Mouse (Mus musculus) myocyte (in vitro differentiated cells): ENCODE measurements at regions not wholly inside any gene's neighbourhood (a gene's known extent, or its start where the extent isn't known, plus 50 kb on each side); places are given as distances from the start of the nearest gene placed in this dataset.

ENCODE experiments used
- H3K27me3 ChIP-seq: one replicate; pipeline ENCODE4 v1.6.1; 2011; ENCODE audit not compliant: control insufficient read depth, insufficient read depth, insufficient read length
- H3K36me3 ChIP-seq: one replicate; pipeline ENCODE4 v1.6.1; 2011; ENCODE audit not compliant: control insufficient read depth, insufficient read depth
- H3K4me2 ChIP-seq: one replicate; pipeline ENCODE4 v1.6.1; 2011; ENCODE audit warnings: low read depth, control low read depth
- H3K4me3 ChIP-seq: one replicate; pipeline ENCODE4 v1.5.1; 2011; ENCODE audit warnings: mild to moderate bottlenecking, control low read depth, moderate library complexity
- H3K79me2 ChIP-seq: one replicate; pipeline ENCODE4 v1.6.1; 2011; ENCODE audit not compliant: control insufficient read depth, insufficient read depth
- H3ac ChIP-seq: one replicate; pipeline ENCODE4 v1.6.1; 2011; ENCODE audit not compliant: control insufficient read depth, insufficient read length
- CEBPB ChIP-seq: IDR thresholded peaks from 2 replicates; pipeline ENCODE4 v1.6.1; 2011; ENCODE audit warnings: mild to moderate bottlenecking, moderate library complexity; ENCODE audit not compliant: poor library complexity, insufficient read depth, severe bottlenecking
- E2F4 ChIP-seq: IDR thresholded peaks from one replicate; pipeline ENCODE4 v1.6.1; 2011; ENCODE audit warnings: mild to moderate bottlenecking, control low read depth, moderate library complexity; ENCODE audit not compliant: insufficient read depth
- MAX ChIP-seq: IDR thresholded peaks from one replicate; pipeline ENCODE4 v1.6.1; 2011; ENCODE audit warnings: low read depth, mild to moderate bottlenecking, control low read depth
- MYOD1 ChIP-seq, 3 experiments: IDR thresholded peaks; one replicate each; pipeline ENCODE4 v1.6.1; 2011; ENCODE audit warnings: control low read depth in 2 of 3, low read depth in 2 of 3, mild to moderate bottlenecking in 2 of 3, moderate library complexity in 1 of 3; ENCODE audit not compliant: insufficient read length in 2 of 3, control insufficient read depth in 1 of 3
- MYOG ChIP-seq, 3 experiments: IDR thresholded peaks; one replicate each; pipeline ENCODE4 v1.6.1; 2011; ENCODE audit warnings: control low read depth in 2 of 3, low read depth in 2 of 3, mild to moderate bottlenecking in 2 of 3; ENCODE audit not compliant: insufficient read length in 2 of 3, control insufficient read depth in 1 of 3, insufficient read depth in 1 of 3
- POLR2A ChIP-seq: IDR thresholded peaks from one replicate; pipeline ENCODE4 v1.6.1; 2011; ENCODE audit warnings: low read depth, mild to moderate bottlenecking, control low read depth, moderate library complexity; ENCODE audit not compliant: insufficient read length
- POLR2AphosphoS2 ChIP-seq: IDR thresholded peaks from one replicate; pipeline ENCODE4 v1.6.1; 2011; ENCODE audit warnings: low read depth, control low read depth; ENCODE audit not compliant: insufficient read length
- REST ChIP-seq: IDR thresholded peaks from one replicate; pipeline ENCODE4 v1.6.1; 2011; ENCODE audit warnings: mild to moderate bottlenecking, control low read depth, moderate library complexity; ENCODE audit not compliant: insufficient read depth, insufficient read length
- SRF ChIP-seq: IDR thresholded peaks from one replicate; pipeline ENCODE4 v1.6.1; 2011; ENCODE audit warnings: low read depth; ENCODE audit not compliant: control insufficient read depth, insufficient read length
- TCF12 ChIP-seq: IDR thresholded peaks from one replicate; pipeline ENCODE4 v1.6.1; 2011; ENCODE audit warnings: mild to moderate bottlenecking, control low read depth; ENCODE audit not compliant: poor library complexity, insufficient read depth, severe bottlenecking
- TCF3 ChIP-seq: IDR thresholded peaks from one replicate; pipeline ENCODE4 v1.6.1; 2011; ENCODE audit warnings: low read depth, control low read depth; ENCODE audit not compliant: insufficient read length
- USF1 ChIP-seq: IDR thresholded peaks from one replicate; pipeline ENCODE4 v1.6.1; 2011; ENCODE audit warnings: low read depth, mild to moderate bottlenecking, control low read depth, moderate library complexity

- no peaks in the 10 kb centered on the region for H3K79me2 ChIP-seq
- no peaks in the 10 kb centered on the region for H3K27me3 ChIP-seq
- no peak overlapping the region for H3ac ChIP-seq
- no peak overlapping the region for H3K4me2 ChIP-seq
- H3K4me3 ChIP-seq, result no peak overlapping the region
- no peaks in the 10 kb centered on the region for H3K36me3 ChIP-seq
- TF ChIP-seq USF1 (no peak), MYOD1 (IDR thresholded peaks at IDR 0.05; ENCODE audit: control insufficient read depth in 1 of 3, insufficient read length in 2 of 3, low read depth in 2 of 3) (no peak), REST (no peak), CEBPB (peak; percentile 40; the same call in 1 of the 2 replicates)
Observed at GRCm38 (mm10) chr13:102280198-102280597, 413.2 kb upstream of the Cd180 start.

DNA sequence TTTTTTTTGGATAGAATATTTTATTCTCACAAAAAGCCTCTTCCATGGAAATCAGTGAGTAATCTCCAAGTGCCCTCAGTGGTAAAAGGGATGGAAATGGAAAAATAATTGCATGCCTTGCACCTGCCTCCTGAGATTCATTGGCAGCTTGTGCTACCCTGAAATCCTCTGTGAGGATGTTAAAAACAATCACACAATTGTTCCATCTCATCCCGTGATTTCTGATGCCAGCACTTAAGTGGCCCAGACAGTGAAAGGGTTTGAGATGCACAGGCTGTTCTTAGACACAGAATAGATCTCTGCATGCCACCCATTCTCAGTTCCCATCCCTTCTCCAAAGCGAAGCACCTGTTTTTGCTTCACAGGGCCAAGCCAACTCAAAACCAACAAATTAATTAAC, 398.9 kb upstream of the Cd180 start:
- TF ChIP-seq MYOD1 (IDR thresholded peaks at IDR 0.05; ENCODE audit: control insufficient read depth in 1 of 3, insufficient read length in 2 of 3, low read depth in 2 of 3) (no peak), CEBPB (no peak), SRF (no peak), TCF3 (no peak), TCF12 (no peak), MYOG (IDR thresholded peaks at IDR 0.05; ENCODE audit: control insufficient read depth in 1 of 3, insufficient read depth in 1 of 3, insufficient read length in 2 of 3, low read depth in 2 of 3) (no peak), MAX (no peak), REST (no peak), POLR2AphosphoS2 (no peak), POLR2A (no peak), E2F4 (no peak), USF1 (no peak)
- Histone ChIP-seq H3K4me2 (no peak overlapping the region), H3K4me3 (no peak overlapping the region), H3K79me2 (no peaks in the 10 kb centered on the region), H3K36me3 (no peaks in the 10 kb centered on the region), H3ac (no peak overlapping the region), H3K27me3 (no peaks in the 10 kb centered on the region)

GRCm38 (mm10) chr13:102295079-102295478, 398.3 kb upstream of the Cd180 start:
- no peaks in the 10 kb centered on the region for H3K36me3 ChIP-seq
- H3K27me3 ChIP-seq, result no peaks in the 10 kb centered on the region
- TF ChIP-seq MYOG (IDR thresholded peaks at IDR 0.05; ENCODE audit: control insufficient read depth in 1 of 3, insufficient read depth in 1 of 3, insufficient read length in 2 of 3, low read depth in 2 of 3) (no peak), MYOD1 (IDR thresholded peaks at IDR 0.05; ENCODE audit: control insufficient read depth in 1 of 3, insufficient read length in 2 of 3, low read depth in 2 of 3) (no peak), REST (no peak), MAX (no peak), TCF3 (no peak), POLR2AphosphoS2 (no peak), TCF12 (no peak), POLR2A (no peak), SRF (no peak), E2F4 (no peak), CEBPB (no peak), USF1 (no peak)
- H3ac ChIP-seq, result no peak overlapping the region
- H3K4me2 ChIP-seq, result no peak overlapping the region
- H3K79me2 ChIP-seq, result no peaks in the 10 kb centered on the region
- H3K4me3 ChIP-seq, result no peak overlapping the region

DNA sequence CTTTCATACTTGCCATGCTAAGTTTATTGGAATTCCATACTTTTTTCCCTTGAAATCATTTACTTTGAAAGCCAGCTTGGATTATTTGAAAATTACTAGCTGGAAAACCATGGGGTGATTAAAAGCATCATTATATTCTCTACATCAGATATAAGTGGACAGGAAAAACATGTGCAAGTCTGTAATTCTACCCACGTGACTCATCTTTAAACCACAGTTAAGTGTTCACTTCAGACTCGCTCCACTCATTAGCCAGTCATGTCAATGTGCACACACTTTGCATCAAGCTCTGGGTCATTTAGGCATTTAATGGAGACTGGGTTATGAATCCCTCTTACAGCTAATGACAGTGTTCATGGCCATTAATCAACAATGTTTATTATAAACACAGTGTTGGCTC, 385.4 kb upstream of the Cd180 start:
- Histone ChIP-seq H3K27me3 (no peaks in the 10 kb centered on the region), H3K79me2 (no peaks in the 10 kb centered on the region), H3ac (no peak overlapping the region), H3K36me3 (no peaks in the 10 kb centered on the region), H3K4me3 (no peak overlapping the region), H3K4me2 (no peak overlapping the region)
- TF ChIP-seq USF1, result peak; percentile 71
- TF ChIP-seq TCF3, result no peak

DNA sequence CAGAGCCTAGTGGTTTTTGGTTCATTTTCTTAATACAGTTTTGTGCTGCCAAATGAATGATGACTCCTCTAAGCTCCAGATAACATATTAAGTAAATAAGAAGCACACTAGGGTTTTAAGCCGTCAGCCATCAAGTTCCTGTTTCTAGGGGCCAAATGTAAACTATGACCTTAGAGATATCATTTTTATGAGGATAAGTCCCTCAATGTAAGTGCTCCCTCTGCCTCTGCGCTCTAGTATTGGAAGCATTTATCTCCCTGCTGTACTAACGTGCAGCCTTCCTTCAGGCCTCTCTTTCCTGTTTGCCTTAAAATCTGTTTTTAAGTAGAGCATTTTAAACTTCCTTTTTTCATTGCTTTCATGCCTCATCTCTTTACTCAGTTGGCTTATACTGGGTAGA, 381.3 kb upstream of the Cd180 start:
- H3K4me2 ChIP-seq, result no peak overlapping the region
- H3K79me2 ChIP-seq, result no peaks in the 10 kb centered on the region
- H3ac ChIP-seq, result no peak overlapping the region
- TF ChIP-seq REST, result no peak
- no peak for TF ChIP-seq USF1
- TF ChIP-seq SRF, result no peak
- TF ChIP-seq TCF3, result no peak
- TF ChIP-seq POLR2AphosphoS2, result no peak
- no peak for TF ChIP-seq E2F4
- TF ChIP-seq MYOG (IDR thresholded peaks at IDR 0.05; ENCODE audit: control insufficient read depth in 1 of 3, insufficient read depth in 1 of 3, insufficient read length in 2 of 3, low read depth in 2 of 3), result no peak
- TF ChIP-seq POLR2A, result no peak
- no peak for TF ChIP-seq CEBPB
- no peak for TF ChIP-seq TCF12
- TF ChIP-seq MYOD1 (IDR thresholded peaks at IDR 0.05; ENCODE audit: control insufficient read depth in 1 of 3, insufficient read length in 2 of 3, low read depth in 2 of 3), result no peak
- no peak for TF ChIP-seq MAX
- no peaks in the 10 kb centered on the region for H3K36me3 ChIP-seq
- no peaks in the 10 kb centered on the region for H3K27me3 ChIP-seq
- no peak overlapping the region for H3K4me3 ChIP-seq
